Mouse (Mus musculus) liver, postnatal 0 days (tissue): ENCODE measurements at regions not wholly inside any gene's neighbourhood (a gene's known extent, or its start where the extent isn't known, plus 50 kb on each side); places are given as distances from the start of the nearest gene placed in this dataset.

Experiments used
- ATAC-seq: fragments of 200-750 bp; cut with Nextera tagmentation; 2 replicates; pipeline ENCODE4 v1.8.0; 2017; ENCODE audit warnings: mild to moderate bottlenecking, moderate library complexity
- DNase-seq: peaks from one replicate; pipeline ENCODE4 v3.0.0-alpha.2; 2016
- H3K27ac ChIP-seq: fragments of 300-500 bp; sonication (generic); 2 replicates; pipeline ENCODE4 v1.5.1; 2014; ENCODE audit warnings: antibody characterized with exemption, moderate library complexity, mild to moderate bottlenecking, low read depth
- H3K27me3 ChIP-seq: fragments of 300-500 bp; sonication (generic); 2 replicates; pipeline ENCODE4 v1.6.1; 2014; ENCODE audit warnings: low read length, control low read depth, mixed read lengths; ENCODE audit not compliant: insufficient read depth
- H3K36me3 ChIP-seq: fragments of 300-500 bp; sonication (generic); replicated peaks from 2 replicates; pipeline ENCODE4 v1.6.1; 2014; ENCODE audit warnings: mild to moderate bottlenecking, control low read depth, low read length, moderate library complexity, mixed read lengths; ENCODE audit not compliant: insufficient read depth
- H3K4me1 ChIP-seq: fragments of 300-500 bp; sonication (generic); 2 replicates; pipeline ENCODE4 v1.6.1; 2014; ENCODE audit warnings: antibody characterized with exemption, mild to moderate bottlenecking, control low read depth; ENCODE audit not compliant: insufficient read depth
- H3K4me2 ChIP-seq: fragments of 300-500 bp; sonication (generic); 2 replicates; pipeline ENCODE4 v1.6.1; 2014; ENCODE audit warnings: low read depth, mild to moderate bottlenecking, low read length, moderate library complexity, mixed read lengths
- H3K4me3 ChIP-seq: fragments of 300-500 bp; sonication (generic); 2 replicates; pipeline ENCODE4 v1.5.1; 2014; ENCODE audit warnings: low read depth, low read length
- H3K9ac ChIP-seq: fragments of 300-500 bp; sonication (generic); replicated peaks from 2 replicates; pipeline ENCODE4 v1.6.1; 2014; ENCODE audit warnings: mild to moderate bottlenecking, moderate library complexity
- H3K9me3 ChIP-seq: fragments of 300-500 bp; sonication (generic); 2 replicates; pipeline ENCODE4 v1.6.1; 2016; ENCODE audit warnings: mild to moderate bottlenecking, control low read depth, low read length, mixed read lengths
- CTCF ChIP-seq: sonication (generic); IDR thresholded peaks from 2 replicates; pipeline ENCODE4 v1.5.1; 2016; ENCODE audit warnings: antibody characterized with exemption, low read depth
- EP300 ChIP-seq: IDR thresholded peaks from 2 replicates; pipeline ENCODE4 v1.6.1; 2016; ENCODE audit warnings: antibody characterized with exemption, low read depth, mild to moderate bottlenecking
- WGBS: fragments of 180-500 bp; shearing (Covaris S2); extraction: QIAGEN DNeasy Blood & Tissue Kit; methylation state at CpG from one replicate; pipeline ENCODE4 v1.1.7; 2014; ENCODE audit not compliant: insufficient replicate concordance; 5-methylcytosine and 5-hydroxymethylcytosine counted together

DNA sequence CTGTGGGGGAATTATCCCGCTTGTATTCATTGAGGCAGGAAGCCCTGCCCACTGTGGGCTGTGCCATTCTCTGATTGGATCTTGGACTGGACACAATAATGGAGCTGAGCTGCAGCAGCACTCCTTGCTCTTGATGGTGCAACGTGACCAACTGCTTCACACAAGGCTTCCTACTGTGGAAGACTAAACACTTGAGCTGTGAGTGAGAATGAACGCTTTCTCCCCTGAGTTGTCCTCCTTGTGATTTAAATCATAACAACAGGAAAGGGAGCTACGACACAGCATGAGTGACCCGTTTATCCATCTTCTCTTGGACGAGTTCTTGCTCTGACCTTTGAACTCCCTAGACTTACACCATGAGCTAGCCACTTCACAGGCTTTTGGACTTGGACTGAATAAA, 171.0 kb upstream of the Cops8 start:
- WGBS = 61% methylated on average over 6 of the region's 6 CpGs
- no peak overlapping the region for H3K9ac ChIP-seq
- no peak overlapping the region for H3K4me3 ChIP-seq
- ATAC-seq = no peak
- TF ChIP-seq EP300 = no peak
- no peaks in the 10 kb centered on the region for H3K27me3 ChIP-seq
- no peak overlapping the region for H3K27ac ChIP-seq
- H3K4me2 ChIP-seq = no peak overlapping the region
- no peak for DNase-seq
- no peaks in the 10 kb centered on the region for H3K9me3 ChIP-seq
- H3K4me1 ChIP-seq = no peaks in the 10 kb centered on the region
- no peaks in the 10 kb centered on the region for H3K36me3 ChIP-seq

DNA sequence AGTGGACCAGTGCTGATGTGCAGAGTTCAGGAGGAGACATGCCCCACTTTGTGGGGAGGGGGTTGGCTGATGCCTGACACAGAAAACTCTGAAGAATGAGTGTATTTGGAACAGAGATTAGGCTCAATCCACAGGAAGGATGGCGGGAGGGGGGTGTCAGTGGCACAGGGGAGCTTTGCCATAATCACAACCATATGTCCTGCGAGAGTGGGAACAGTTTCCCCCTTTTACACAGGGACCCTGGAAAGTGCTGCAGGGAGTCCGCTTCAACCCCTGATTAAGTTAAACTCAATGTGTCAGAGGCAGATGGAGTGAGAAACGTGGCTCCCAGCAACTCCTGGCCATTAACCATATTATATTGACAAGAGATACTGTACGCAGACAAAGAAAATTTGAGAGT, 168.9 kb upstream of the Cops8 start:
- no peaks in the 10 kb centered on the region for H3K4me1 ChIP-seq
- ATAC-seq (no peak), DNase-seq (no peak)
- 69% methylated on average over 5 of the region's 5 CpGs for WGBS
- no peak overlapping the region for H3K4me2 ChIP-seq
- TF ChIP-seq EP300 (no peak), CTCF (no peak)
- no peak overlapping the region for H3K9ac ChIP-seq
- no peaks in the 10 kb centered on the region for H3K27me3 ChIP-seq
- no peaks in the 10 kb centered on the region for H3K9me3 ChIP-seq
- no peak overlapping the region for H3K4me3 ChIP-seq
- no peak overlapping the region for H3K27ac ChIP-seq
- no peaks in the 10 kb centered on the region for H3K36me3 ChIP-seq

DNA sequence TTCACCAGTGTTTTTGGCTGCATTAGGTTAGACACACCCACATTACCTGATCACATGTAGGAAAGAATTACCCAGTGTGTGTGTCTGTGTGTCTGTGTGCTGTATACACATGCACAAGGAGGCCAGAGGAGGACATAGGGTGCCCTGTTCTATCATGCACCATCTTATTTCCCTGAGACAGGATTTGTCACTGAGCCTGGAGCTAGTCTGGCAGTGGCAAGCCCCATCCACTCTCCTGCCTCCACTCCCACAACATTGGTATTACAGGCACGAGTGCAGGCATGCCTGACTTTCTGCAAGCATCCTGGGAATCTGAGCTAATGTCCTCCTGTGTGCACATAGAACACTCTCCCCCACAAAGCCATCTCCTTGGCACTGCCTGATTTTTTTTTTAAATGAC, 162.1 kb upstream of the Cops8 start:
- H3K9me3 ChIP-seq = no peaks in the 10 kb centered on the region
- H3K9ac ChIP-seq = no peak overlapping the region
- no peaks in the 10 kb centered on the region for H3K4me1 ChIP-seq
- H3K4me3 ChIP-seq = no peak overlapping the region
- no peaks in the 10 kb centered on the region for H3K36me3 ChIP-seq
- TF ChIP-seq CTCF (no peak), EP300 (no peak)
- H3K27ac ChIP-seq = no peak overlapping the region
- H3K4me2 ChIP-seq = no peak overlapping the region
- no peak for ATAC-seq
- H3K27me3 ChIP-seq = no peaks in the 10 kb centered on the region
- DNase-seq = no peak
- 48% methylated on average over 1 of the region's 1 CpGs for WGBS

DNA sequence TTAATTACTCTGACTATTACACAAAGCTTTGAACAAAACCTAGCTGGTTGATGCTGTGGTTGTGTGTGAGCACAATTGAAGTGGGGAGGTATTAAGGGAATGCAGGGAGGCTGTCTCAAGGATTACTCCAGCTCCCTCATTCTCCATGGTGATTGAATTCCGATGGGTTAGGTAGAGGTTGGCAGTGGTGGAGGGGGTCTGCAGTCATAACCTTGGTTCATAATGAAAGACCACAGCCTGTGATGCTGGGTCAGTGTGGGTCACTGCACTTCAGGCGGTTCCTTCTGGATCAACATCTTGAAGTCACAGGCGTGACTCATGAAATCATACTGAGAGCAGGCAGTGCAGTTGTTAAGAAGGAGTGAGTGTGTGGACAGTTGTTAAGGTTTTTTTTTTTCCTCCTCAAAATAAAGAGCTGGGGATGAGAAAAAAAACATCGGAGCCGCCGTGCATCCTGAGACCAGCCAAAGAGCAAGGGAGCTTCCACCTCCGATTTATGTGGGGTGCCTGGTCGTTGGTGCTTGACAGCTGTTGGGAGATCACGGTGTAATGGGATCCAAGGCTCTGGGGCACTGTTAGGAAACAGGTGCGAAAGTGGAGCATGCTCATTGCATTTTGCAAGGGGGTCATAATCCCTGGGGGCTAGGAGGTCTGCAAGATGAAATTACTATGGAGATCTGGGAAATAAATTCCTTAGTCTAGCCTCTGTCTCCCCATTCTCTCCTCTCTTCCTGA, 161.5 kb upstream of the Cops8 start:
- Histone ChIP-seq H3K9ac (no peak overlapping the region), H3K4me3 (no peak overlapping the region), H3K4me1 (no peaks in the 10 kb centered on the region), H3K27ac (no peak overlapping the region), H3K4me2 (no peak overlapping the region), H3K27me3 (no peaks in the 10 kb centered on the region), H3K9me3 (no peaks in the 10 kb centered on the region), H3K36me3 (no peaks in the 10 kb centered on the region)
- 81% methylated on average over 10 of the region's 10 CpGs for WGBS
- DNase-seq = no peak
- no peak for ATAC-seq
- TF ChIP-seq CTCF (no peak), EP300 (no peak)

DNA sequence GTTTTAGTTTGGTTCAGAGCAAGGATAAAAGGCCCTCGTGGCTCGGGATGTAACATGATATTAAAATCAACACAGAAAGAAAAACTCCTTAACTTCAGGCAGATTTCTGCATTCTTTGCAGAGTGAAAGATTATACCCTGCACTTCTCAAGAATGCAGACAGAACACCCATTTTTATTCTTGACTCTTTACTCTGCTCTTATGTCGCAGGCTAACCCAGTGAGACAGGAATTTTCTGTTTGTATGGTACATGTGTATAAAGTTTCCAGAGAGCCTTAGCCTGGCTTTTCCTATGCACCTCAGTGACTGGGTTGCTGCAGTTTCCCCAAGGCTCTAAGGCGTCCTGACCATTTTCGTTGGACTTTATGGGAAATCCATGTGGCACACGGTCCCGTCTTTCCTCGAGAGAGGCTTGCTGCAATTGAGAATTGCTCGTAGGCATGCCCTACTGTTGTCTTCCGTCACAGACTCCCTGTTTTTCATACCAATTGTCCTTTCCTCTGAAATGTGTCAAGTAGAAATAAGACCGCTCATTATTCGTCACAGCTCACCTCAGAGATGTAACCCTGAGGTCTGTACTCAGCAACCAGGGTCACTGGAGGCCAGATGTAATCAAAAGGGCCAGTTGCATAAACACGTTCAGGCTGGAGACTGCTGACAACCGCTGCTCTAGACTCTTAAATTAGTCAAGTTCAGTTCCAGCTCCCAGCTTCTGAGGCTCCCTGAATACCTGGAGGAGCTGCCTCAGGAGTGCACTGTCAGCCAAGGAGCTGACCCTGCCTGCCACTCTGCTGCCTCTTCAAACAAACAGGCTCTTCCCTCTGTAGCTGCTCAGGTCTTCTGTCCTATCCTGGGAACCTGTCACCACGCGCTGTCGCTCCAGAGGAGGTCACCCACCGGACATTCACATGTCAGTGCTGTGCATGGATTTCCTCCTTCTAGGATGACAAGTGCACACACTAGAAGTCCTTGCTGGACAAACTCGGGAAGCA, 160.2 kb upstream of the Cops8 start:
- TF ChIP-seq EP300 = no peak
- no peak for TF ChIP-seq CTCF
- Histone ChIP-seq H3K27me3 (no peaks in the 10 kb centered on the region), H3K36me3 (no peaks in the 10 kb centered on the region), H3K4me3 (no peak overlapping the region), H3K4me1 (no peaks in the 10 kb centered on the region), H3K9ac (no peak overlapping the region), H3K4me2 (no peak overlapping the region), H3K9me3 (no peaks in the 10 kb centered on the region), H3K27ac (no peak overlapping the region)
- 70% methylated on average over 19 of the region's 19 CpGs for WGBS
- no peak for DNase-seq
- ATAC-seq = no peak

DNA sequence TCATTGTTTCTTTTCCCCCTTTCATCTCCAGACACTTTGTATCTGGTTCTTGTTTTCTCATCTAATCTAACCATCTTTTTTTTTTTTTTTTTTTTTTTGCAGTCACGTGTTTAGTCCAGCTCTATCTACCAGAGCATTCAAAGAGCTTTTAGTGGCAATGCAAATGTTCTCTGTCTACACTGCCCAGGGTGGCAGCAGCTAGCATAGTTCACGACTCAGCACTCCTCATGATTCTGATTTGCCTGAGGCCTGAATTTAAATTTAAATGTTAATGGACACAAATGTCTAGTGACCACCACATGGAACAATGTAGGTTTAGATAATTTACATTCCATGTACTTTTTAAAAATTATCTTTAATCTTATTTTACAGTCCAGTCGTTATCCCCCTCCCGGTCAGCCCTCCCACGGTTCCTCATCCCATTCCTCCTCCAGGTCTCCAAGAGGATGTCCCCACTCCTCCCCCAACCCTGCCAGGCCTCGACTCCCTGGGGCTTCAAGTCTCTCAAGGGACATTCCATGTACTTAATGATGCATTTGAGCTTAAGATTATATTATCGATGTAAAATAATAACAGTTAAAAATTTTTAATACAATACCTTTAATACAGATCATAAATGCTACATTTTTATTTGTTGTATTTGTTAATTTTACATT, 153.1 kb upstream of the Cops8 start:
- TF ChIP-seq CTCF = no peak
- TF ChIP-seq EP300 = no peak
- no peaks in the 10 kb centered on the region for H3K9me3 ChIP-seq
- no peaks in the 10 kb centered on the region for H3K4me1 ChIP-seq
- no peak overlapping the region for H3K4me2 ChIP-seq
- H3K4me3 ChIP-seq = no peak overlapping the region
- no peak for DNase-seq
- H3K9ac ChIP-seq = no peak overlapping the region
- H3K36me3 ChIP-seq = no peaks in the 10 kb centered on the region
- no peak overlapping the region for H3K27ac ChIP-seq
- no peaks in the 10 kb centered on the region for H3K27me3 ChIP-seq
- ATAC-seq = no peak
- 63% methylated on average over 7 of the region's 7 CpGs for WGBS
